Mouse (Mus musculus) myocyte (in vitro differentiated cells): ENCODE measurements around the gene Neil1. TPM values are rescaled to one million over a fixed set of nuclear protein-coding genes. Genes with fewer than 3 reads are reported as not detected.
A peak's percentile ranks its signal among the peaks of the same experiment; 100 is the strongest.

Source experiments
- H3K27me3 ChIP-seq: one replicate; pipeline ENCODE4 v1.6.1; 2011; ENCODE audit not compliant: control insufficient read depth, insufficient read depth, insufficient read length
- H3K36me3 ChIP-seq: one replicate; pipeline ENCODE4 v1.6.1; 2011; ENCODE audit not compliant: control insufficient read depth, insufficient read depth
- H3K4me2 ChIP-seq: one replicate; pipeline ENCODE4 v1.6.1; 2011; ENCODE audit warnings: low read depth, control low read depth
- H3K4me3 ChIP-seq: one replicate; pipeline ENCODE4 v1.5.1; 2011; ENCODE audit warnings: mild to moderate bottlenecking, control low read depth, moderate library complexity
- H3K79me2 ChIP-seq: one replicate; pipeline ENCODE4 v1.6.1; 2011; ENCODE audit not compliant: control insufficient read depth, insufficient read depth
- H3ac ChIP-seq: one replicate; pipeline ENCODE4 v1.6.1; 2011; ENCODE audit not compliant: control insufficient read depth, insufficient read length
- CEBPB ChIP-seq: IDR thresholded peaks from 2 replicates; pipeline ENCODE4 v1.6.1; 2011; ENCODE audit warnings: mild to moderate bottlenecking, moderate library complexity; ENCODE audit not compliant: poor library complexity, insufficient read depth, severe bottlenecking
- E2F4 ChIP-seq: IDR thresholded peaks from one replicate; pipeline ENCODE4 v1.6.1; 2011; ENCODE audit warnings: mild to moderate bottlenecking, control low read depth, moderate library complexity; ENCODE audit not compliant: insufficient read depth
- MAX ChIP-seq: IDR thresholded peaks from one replicate; pipeline ENCODE4 v1.6.1; 2011; ENCODE audit warnings: low read depth, mild to moderate bottlenecking, control low read depth
- MYOD1 ChIP-seq, 3 experiments: IDR thresholded peaks; one replicate each; pipeline ENCODE4 v1.6.1; 2011; ENCODE audit warnings: control low read depth in 2 of 3, low read depth in 2 of 3, mild to moderate bottlenecking in 2 of 3, moderate library complexity in 1 of 3; ENCODE audit not compliant: insufficient read length in 2 of 3, control insufficient read depth in 1 of 3
- MYOG ChIP-seq, 3 experiments: IDR thresholded peaks; one replicate each; pipeline ENCODE4 v1.6.1; 2011; ENCODE audit warnings: control low read depth in 2 of 3, low read depth in 2 of 3, mild to moderate bottlenecking in 2 of 3; ENCODE audit not compliant: insufficient read length in 2 of 3, control insufficient read depth in 1 of 3, insufficient read depth in 1 of 3
- POLR2A ChIP-seq: IDR thresholded peaks from one replicate; pipeline ENCODE4 v1.6.1; 2011; ENCODE audit warnings: low read depth, mild to moderate bottlenecking, control low read depth, moderate library complexity; ENCODE audit not compliant: insufficient read length
- POLR2AphosphoS2 ChIP-seq: IDR thresholded peaks from one replicate; pipeline ENCODE4 v1.6.1; 2011; ENCODE audit warnings: low read depth, control low read depth; ENCODE audit not compliant: insufficient read length
- REST ChIP-seq: IDR thresholded peaks from one replicate; pipeline ENCODE4 v1.6.1; 2011; ENCODE audit warnings: mild to moderate bottlenecking, control low read depth, moderate library complexity; ENCODE audit not compliant: insufficient read depth, insufficient read length
- SRF ChIP-seq: IDR thresholded peaks from one replicate; pipeline ENCODE4 v1.6.1; 2011; ENCODE audit warnings: low read depth; ENCODE audit not compliant: control insufficient read depth, insufficient read length
- TCF12 ChIP-seq: IDR thresholded peaks from one replicate; pipeline ENCODE4 v1.6.1; 2011; ENCODE audit warnings: mild to moderate bottlenecking, control low read depth; ENCODE audit not compliant: poor library complexity, insufficient read depth, severe bottlenecking
- TCF3 ChIP-seq: IDR thresholded peaks from one replicate; pipeline ENCODE4 v1.6.1; 2011; ENCODE audit warnings: low read depth, control low read depth; ENCODE audit not compliant: insufficient read length
- USF1 ChIP-seq: IDR thresholded peaks from one replicate; pipeline ENCODE4 v1.6.1; 2011; ENCODE audit warnings: low read depth, mild to moderate bottlenecking, control low read depth, moderate library complexity
- polyA plus RNA-seq: library from polyadenylated mRNA; unstranded; fragments of >200 nt; fragmentation: generic; extraction: Trizol; gene quantifications from one replicate; pipeline ENCODE4 v1.2.1, GENCODE M21; 2012; ENCODE audit warnings: missing spikeins

Gene Neil1
- polyA plus RNA-seq, 1 experiment, result 12.7 TPM

DNA sequence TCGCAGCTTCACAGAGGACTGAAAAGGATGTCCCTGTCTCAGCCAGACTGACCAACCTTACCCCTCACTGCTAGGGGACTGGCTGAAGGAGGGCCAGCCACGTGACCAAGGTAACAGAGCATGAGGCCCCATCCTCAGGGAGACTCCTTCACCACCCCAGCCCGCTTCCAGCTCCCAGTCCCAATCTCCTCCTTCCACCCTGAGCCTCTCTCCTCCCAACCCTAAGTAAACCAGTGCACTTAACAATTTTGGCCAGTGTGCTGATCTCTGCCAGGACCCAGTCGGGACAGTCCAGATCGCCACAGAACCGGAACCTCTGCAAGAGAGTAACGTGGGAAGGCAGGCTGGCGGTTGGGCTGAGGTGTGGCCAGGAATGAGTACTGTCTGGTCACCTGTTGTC, 8.7 kb upstream of the Neil1 start:
- H3K36me3 ChIP-seq, result no peaks in the 10 kb centered on the region
- peak overlapping the region; percentile 29 for H3K4me3 ChIP-seq
- no peak overlapping the region for H3K4me2 ChIP-seq

GRCm38 (mm10) chr9:57156383-57156782, 8.3 kb upstream of the Neil1 start:
- Histone ChIP-seq H3ac (no peak overlapping the region), H3K4me2 (no peak overlapping the region), H3K79me2 (no peaks in the 10 kb centered on the region), H3K36me3 (no peaks in the 10 kb centered on the region), H3K4me3 (no peak overlapping the region), H3K27me3 (no peaks in the 10 kb centered on the region)
- TF ChIP-seq SRF, result no peak
- no peak for TF ChIP-seq MYOD1 (IDR thresholded peaks at IDR 0.05; ENCODE audit: control insufficient read depth in 1 of 3, insufficient read length in 2 of 3, low read depth in 2 of 3)
- no peak for TF ChIP-seq REST
- TF ChIP-seq POLR2AphosphoS2, result no peak
- no peak for TF ChIP-seq TCF12
- TF ChIP-seq CEBPB, result no peak
- TF ChIP-seq TCF3, result no peak
- no peak for TF ChIP-seq MYOG (IDR thresholded peaks at IDR 0.05; ENCODE audit: control insufficient read depth in 1 of 3, insufficient read depth in 1 of 3, insufficient read length in 2 of 3, low read depth in 2 of 3)
- TF ChIP-seq E2F4, result no peak
- no peak for TF ChIP-seq USF1
- TF ChIP-seq MAX, result no peak
- TF ChIP-seq POLR2A, result no peak

More for the DNA sequence above, 8.7 kb upstream of the Neil1 start:
- H3ac ChIP-seq, result no peak overlapping the region
- H3K79me2 ChIP-seq, result no peaks in the 10 kb centered on the region
- H3K27me3 ChIP-seq, result no peaks in the 10 kb centered on the region
- TF ChIP-seq REST (no peak), USF1 (no peak), CEBPB (no peak), TCF12 (no peak), TCF3 (no peak), MAX (no peak), POLR2AphosphoS2 (no peak), MYOD1 (IDR thresholded peaks at IDR 0.05; ENCODE audit: control insufficient read depth in 1 of 3, insufficient read length in 2 of 3, low read depth in 2 of 3) (no peak), POLR2A (no peak)

DNA sequence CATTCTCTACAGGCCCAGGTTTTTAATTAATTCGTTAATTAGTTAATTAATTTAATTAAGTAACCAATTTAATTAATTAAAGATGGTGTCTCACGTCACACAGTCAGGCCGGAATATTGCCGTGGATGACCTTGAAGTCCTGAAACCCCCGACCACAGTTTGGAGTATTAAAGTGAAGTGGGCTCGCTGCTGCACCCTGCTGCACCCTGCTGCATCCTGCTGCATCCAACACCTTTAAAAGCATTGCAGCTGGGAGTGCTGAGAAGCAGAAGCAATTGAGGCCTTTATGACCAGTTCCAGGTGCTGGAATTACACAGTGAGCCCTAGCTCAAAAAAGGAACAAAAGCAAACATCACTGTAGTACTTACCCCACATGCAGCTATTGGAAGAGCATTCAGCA, 4.2 kb upstream of the Neil1 start:
- Histone ChIP-seq H3K36me3 (no peaks in the 10 kb centered on the region), H3K79me2 (no peaks in the 10 kb centered on the region), H3ac (no peak overlapping the region), H3K27me3 (no peaks in the 10 kb centered on the region), H3K4me3 (no peak overlapping the region), H3K4me2 (no peak overlapping the region)
- TF ChIP-seq E2F4 (no peak), SRF (no peak), CEBPB (no peak), POLR2AphosphoS2 (no peak), POLR2A (no peak), TCF3 (no peak), MYOG (IDR thresholded peaks at IDR 0.05; ENCODE audit: control insufficient read depth in 1 of 3, insufficient read depth in 1 of 3, insufficient read length in 2 of 3, low read depth in 2 of 3) (no peak), MAX (no peak), MYOD1 (IDR thresholded peaks at IDR 0.05; ENCODE audit: control insufficient read depth in 1 of 3, insufficient read length in 2 of 3, low read depth in 2 of 3) (no peak), REST (no peak), USF1 (no peak), TCF12 (no peak)

- no peaks in the 10 kb centered on the region for H3K36me3 ChIP-seq
- TF ChIP-seq REST, result no peak
- no peak for TF ChIP-seq USF1
- no peak for TF ChIP-seq MYOD1 (IDR thresholded peaks at IDR 0.05; ENCODE audit: control insufficient read depth in 1 of 3, insufficient read length in 2 of 3, low read depth in 2 of 3)
- TF ChIP-seq POLR2A, result no peak
- no peak for TF ChIP-seq SRF
- no peak for TF ChIP-seq MAX
- no peak for TF ChIP-seq TCF12
- no peak for TF ChIP-seq POLR2AphosphoS2
- no peak for TF ChIP-seq E2F4
- no peak for TF ChIP-seq CEBPB
- TF ChIP-seq MYOG (IDR thresholded peaks at IDR 0.05; ENCODE audit: control insufficient read depth in 1 of 3, insufficient read depth in 1 of 3, insufficient read length in 2 of 3, low read depth in 2 of 3), result no peak
- no peak for TF ChIP-seq TCF3
- no peak overlapping the region for H3K4me2 ChIP-seq
- H3K4me3 ChIP-seq, result no peak overlapping the region
- H3ac ChIP-seq, result no peak overlapping the region
- H3K79me2 ChIP-seq, result no peaks in the 10 kb centered on the region
- no peaks in the 10 kb centered on the region for H3K27me3 ChIP-seq
Observed at GRCm38 (mm10) chr9:57150192-57150591, 2.1 kb upstream of the Neil1 start.

DNA sequence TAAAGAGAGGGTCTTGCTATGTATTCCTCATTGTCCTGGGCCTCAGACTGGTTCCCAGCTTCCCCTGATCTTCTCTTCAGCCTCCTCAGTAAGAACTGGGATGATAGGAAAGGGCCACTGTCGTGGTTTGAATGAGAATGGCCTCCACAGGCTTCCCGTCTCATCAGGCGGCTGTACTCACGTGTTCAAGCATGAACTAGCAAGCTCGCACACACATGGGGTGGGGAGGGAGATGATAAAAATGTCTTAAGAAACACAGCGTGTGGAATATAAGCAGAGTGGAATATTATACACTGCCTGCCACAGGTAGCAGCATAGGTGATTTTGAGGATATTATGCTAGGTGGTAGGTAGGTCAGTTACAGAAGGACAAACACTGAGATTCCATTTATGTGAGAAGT, 916 bp upstream of the Neil1 start:
- Histone ChIP-seq H3ac (no peak overlapping the region), H3K4me3 (peak overlapping the region; percentile 37), H3K79me2 (no peaks in the 10 kb centered on the region), H3K27me3 (no peaks in the 10 kb centered on the region), H3K4me2 (no peak overlapping the region), H3K36me3 (no peaks in the 10 kb centered on the region)
- TF ChIP-seq POLR2AphosphoS2 (no peak), MYOD1 (IDR thresholded peaks at IDR 0.05; ENCODE audit: control insufficient read depth in 1 of 3, insufficient read length in 2 of 3, low read depth in 2 of 3) (no peak), MAX (no peak), POLR2A (no peak), SRF (no peak), TCF12 (no peak), MYOG (IDR thresholded peaks at IDR 0.05; ENCODE audit: control insufficient read depth in 1 of 3, insufficient read depth in 1 of 3, insufficient read length in 2 of 3, low read depth in 2 of 3) (no peak), USF1 (no peak), REST (no peak), E2F4 (no peak), TCF3 (no peak), CEBPB (no peak)
